ENCODE assay signal across 29 mouse cellular contexts in genomic region chr3:129797341-129797740, GRCm38 (mm10). TPM values are rescaled to one million over a fixed set of nuclear protein-coding genes. Genes with fewer than 3 reads are reported as not detected.
"Had no signal": no experiment of that assay in that cellular context is flagged by ENCODE, and none has a peak within 500 bp of the region (broad histone marks: within the 10 kb centered on the region; RNA-seq: fewer than 3 reads in every experiment).

No protein-coding gene starts in this region.

- H3K4me1 ChIP-seq: heart, embryonic 15.5 days; hindbrain, embryonic 13.5 days; hindbrain, embryonic 15.5 days; limb, embryonic 13.5 days; limb, embryonic 15.5 days; liver, embryonic 12.5 days had no signal

- ATAC-seq: forebrain, postnatal 0 days; hindbrain, postnatal 0 days; intestine, embryonic 16.5 days; liver, embryonic 12.5 days had no signal

- H3K36me3 ChIP-seq: heart, embryonic 13.5 days; heart, embryonic 15.5 days; hindbrain, embryonic 13.5 days; hindbrain, embryonic 15.5 days; limb, embryonic 13.5 days; limb, embryonic 15.5 days; liver, embryonic 12.5 days had no signal

- H3K4me2 ChIP-seq: heart, embryonic 11.5 days; heart, embryonic 13.5 days; heart, embryonic 15.5 days; hindbrain, embryonic 13.5 days; hindbrain, embryonic 15.5 days; limb, embryonic 13.5 days; limb, embryonic 15.5 days; liver, embryonic 12.5 days had no signal

- H3K9me3 ChIP-seq: heart, embryonic 13.5 days; heart, embryonic 15.5 days; hindbrain, embryonic 13.5 days; hindbrain, embryonic 15.5 days; limb, embryonic 13.5 days; limb, embryonic 15.5 days; liver, embryonic 12.5 days had no signal

- H3K27ac ChIP-seq: heart, adult 2 months; heart, embryonic 13.5 days; heart, embryonic 15.5 days; hindbrain, embryonic 13.5 days; hindbrain, embryonic 15.5 days; hindbrain, postnatal 0 days; limb, embryonic 13.5 days; limb, embryonic 15.5 days; liver, embryonic 12.5 days; liver, embryonic 14.5 days had no signal

- H3K27me3 ChIP-seq: heart, embryonic 13.5 days; heart, embryonic 15.5 days; hindbrain, embryonic 13.5 days; hindbrain, embryonic 15.5 days; limb, embryonic 13.5 days; limb, embryonic 15.5 days; liver, embryonic 12.5 days had no signal

- H3K4me3 ChIP-seq: heart, adult 2 months; heart, embryonic 13.5 days; heart, embryonic 15.5 days; hindbrain, embryonic 13.5 days; hindbrain, embryonic 15.5 days; limb, embryonic 13.5 days; limb, embryonic 15.5 days; liver, embryonic 12.5 days had no signal

- H3K9ac ChIP-seq: forebrain, postnatal 0 days; heart, embryonic 13.5 days; heart, embryonic 15.5 days; hindbrain, embryonic 13.5 days; hindbrain, embryonic 15.5 days; limb, embryonic 13.5 days; limb, embryonic 15.5 days; liver, embryonic 12.5 days; liver, embryonic 14.5 days had no signal

- DNase-seq: forebrain, postnatal 0 days; gastrocnemius, postnatal 14 days; gastrocnemius, postnatal 36 days; heart, adult 11 months; heart, adult 2 months; heart, postnatal 14 days; heart, postnatal 36 days; layer of hippocampus, adult 9-11 months; layer of hippocampus, postnatal 36 days; left cerebral cortex, postnatal 4 days had no signal

RNA-seq across cellular contexts. Expression of gene Lrit3, which starts 6.5 kb away (rescaled TPM):
- polyA plus RNA-seq: forebrain, postnatal 0 days; heart, adult 2 months; heart, embryonic 11.5 days; heart, embryonic 13.5 days; heart, embryonic 15.5 days; heart, postnatal 0 days; hindbrain, embryonic 11.5 days; hindbrain, embryonic 13.5 days; hindbrain, embryonic 15.5 days; intestine, embryonic 14.5 days; intestine, embryonic 16.5 days; limb, embryonic 11.5 days; limb, embryonic 13.5 days; limb, embryonic 15.5 days; liver, adult 2 months; liver, embryonic 12.5 days; liver, embryonic 14.5 days; liver, embryonic 16.5 days had no signal

RNA-seq across cellular contexts. Expression of gene Rrh, which starts 25.0 kb away (rescaled TPM):
- polyA plus RNA-seq: gonadal fat pad, adult 2 months; heart, adult 2 months; heart, embryonic 11.5 days; heart, embryonic 13.5 days; heart, embryonic 15.5 days; hindbrain, embryonic 11.5 days; intestine, embryonic 14.5 days; large intestine, adult 2 months; limb, embryonic 11.5 days; liver, adult 2 months; liver, embryonic 16.5 days had no signal
